Mouse (Mus musculus): Measurements from ENCODE around the gene Itga6.

DNA sequence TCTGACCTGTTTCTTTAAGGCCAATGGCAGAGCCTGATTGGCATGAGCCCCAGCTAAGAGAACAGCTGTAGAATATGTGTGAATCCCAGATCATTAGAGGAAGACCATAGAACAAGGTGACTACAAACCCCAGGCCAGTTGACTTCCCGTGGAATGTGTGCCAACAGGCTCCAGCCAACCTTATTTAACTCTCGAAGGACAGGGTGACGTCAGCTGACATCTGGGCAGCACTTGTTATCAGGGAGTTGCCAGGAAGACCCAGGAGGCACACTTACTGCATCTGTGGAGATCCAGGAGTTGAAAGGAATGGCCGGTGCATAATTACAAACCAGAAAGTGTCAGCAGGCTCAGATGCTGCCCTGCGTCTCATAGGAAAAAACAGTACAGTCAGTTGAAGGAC, 16.6 kb upstream of the Itga6 start:
- TF ChIP-seq CTCF (IDR thresholded peaks at IDR 0.05) = no peak
- TF ChIP-seq POLR2A (IDR thresholded peaks at IDR 0.05; ENCODE audit: insufficient read depth, low read depth, low read length) = no peak
- TF ChIP-seq EP300 (IDR thresholded peaks at IDR 0.05; ENCODE audit: insufficient read depth, low read depth, low read length) = no peak

All from heart, adult 2 months (tissue).